Mouse (Mus musculus) kidney, postnatal 0 days (tissue): Measurements from ENCODE around the gene Gm10392. TPM values are rescaled to one million over a fixed set of nuclear protein-coding genes. Genes with fewer than 3 reads are reported as not detected.

Experiments
- ATAC-seq: fragments of 200-750 bp; cut with Nextera tagmentation; replicated peaks from 2 replicates; pipeline ENCODE4 v1.8.0; 2017; ENCODE audit warnings: low read depth, moderate number of reproducible peaks, moderate TSS enrichment, moderate library complexity; ENCODE audit not compliant: low FRiP score
- DNase-seq: peaks from one replicate; pipeline ENCODE4 v3.0.0-alpha.2; 2016; ENCODE audit warnings: low spot score
- H3K27ac ChIP-seq: fragments of 300-500 bp; sonication (generic); 2 replicates; pipeline ENCODE4 v1.5.1; 2014; ENCODE audit warnings: mild to moderate bottlenecking
- H3K27me3 ChIP-seq: fragments of 300-500 bp; sonication (generic); 2 replicates; pipeline ENCODE4 v1.6.1; 2014; ENCODE audit warnings: low read length, mixed read lengths; ENCODE audit not compliant: insufficient read depth
- H3K36me3 ChIP-seq: fragments of 300-500 bp; sonication (generic); 2 replicates; pipeline ENCODE4 v1.6.1; 2014; ENCODE audit warnings: low read length, mixed read lengths; ENCODE audit not compliant: insufficient read depth
- H3K4me1 ChIP-seq: fragments of 300-500 bp; sonication (generic); replicated peaks from 2 replicates; pipeline ENCODE4 v1.6.1; 2014; ENCODE audit warnings: antibody characterized with exemption, low read length, mixed read lengths; ENCODE audit not compliant: insufficient read depth
- H3K4me2 ChIP-seq: fragments of 300-500 bp; sonication (generic); 2 replicates; pipeline ENCODE4 v1.6.1; 2014; ENCODE audit warnings: mild to moderate bottlenecking, low read length, moderate library complexity, mixed read lengths
- H3K4me3 ChIP-seq: fragments of 300-500 bp; sonication (generic); replicated peaks from 2 replicates; pipeline ENCODE4 v1.5.1; 2014; ENCODE audit warnings: low read depth, low read length
- H3K9ac ChIP-seq: fragments of 300-500 bp; sonication (generic); 2 replicates; pipeline ENCODE4 v1.6.1; 2014; ENCODE audit warnings: low read depth, low read length
- H3K9me3 ChIP-seq: fragments of 300-500 bp; sonication (generic); replicated peaks from 2 replicates; pipeline ENCODE4 v1.6.1; 2016; ENCODE audit warnings: low read length, inconsistent platforms, mixed read lengths
- CTCF ChIP-seq: IDR thresholded peaks from 2 replicates; pipeline ENCODE4 v1.5.1; 2016; ENCODE audit warnings: antibody characterized with exemption, low read depth, mild to moderate bottlenecking, moderate library complexity
- WGBS: fragments of 180-500 bp; shearing (Covaris S2); extraction: QIAGEN DNeasy Blood & Tissue Kit; methylation state at CpG from one replicate; pipeline ENCODE4 v1.1.7; 2014; 5-methylcytosine and 5-hydroxymethylcytosine counted together
- polyA plus RNA-seq: library from polyadenylated mRNA; unstranded; fragments of >200 nt; fragmentation: Nextera tagmentation; extraction: Ambion mirVana; gene quantifications from 2 replicates; pipeline ENCODE4 v1.2.1, GENCODE M21; 2015

Gene Gm10392
- polyA plus RNA-seq, 1 experiment from 2014 or later: not detected

GRCm38 (mm10) chr11:77490451-77490850 is 28.5 kb downstream of the Gm10392 start:
- no peaks in the 10 kb centered on the region for H3K36me3 ChIP-seq
- DNase-seq (no peak), ATAC-seq (no peak)
- H3K9me3 ChIP-seq: no peaks in the 10 kb centered on the region
- WGBS: 60% methylated on average over 6 of the region's 6 CpGs
- no peaks in the 10 kb centered on the region for H3K27me3 ChIP-seq
- H3K27ac ChIP-seq: no peak overlapping the region
- H3K4me1 ChIP-seq: peaks cover 42% of the 10 kb centered on the region
- no peak overlapping the region for H3K9ac ChIP-seq
- no peak for TF ChIP-seq CTCF
- H3K4me2 ChIP-seq: peak overlapping the region; percentile 100
- H3K4me3 ChIP-seq: 0 out of 2 replicates have a peak overlapping the region, but pooled peaks have one; percentile 85

GRCm38 (mm10) chr11:77489591-77490235 is 29.3 kb downstream of the Gm10392 start, which contains the start of gene Ankrd13b:
Gene Ankrd13b, minus strand, starts transcription at chr11:77489678.
- TF ChIP-seq CTCF: no peak
- H3K9me3 ChIP-seq: no peaks in the 10 kb centered on the region
- peaks cover 35% of the 10 kb centered on the region for H3K4me1 ChIP-seq
- under 1% methylated on average over 66 of the region's 87 CpGs for WGBS
- no peaks in the 10 kb centered on the region for H3K27me3 ChIP-seq
- no peaks in the 10 kb centered on the region for H3K36me3 ChIP-seq
- DNase-seq (peak; percentile 87), ATAC-seq (peak; percentile 19; the same call in 1 of the 2 replicates)
- peak within 1 kb of the TSS; percentile 100 for H3K4me2 ChIP-seq
- no peak within 1 kb of the TSS for H3K27ac ChIP-seq
- peak within 1 kb of the TSS; percentile 85 for H3K4me3 ChIP-seq
- H3K9ac ChIP-seq: peak within 1 kb of the TSS; percentile 75

GRCm38 (mm10) chr11:77488771-77489581 is 30.0 kb downstream of the Gm10392 start:
- Histone ChIP-seq H3K4me3 (peak overlapping the region; percentile 85), H3K27me3 (no peaks in the 10 kb centered on the region), H3K4me2 (peak overlapping the region; percentile 100), H3K4me1 (peaks cover 28% of the 10 kb centered on the region), H3K27ac (no peak overlapping the region), H3K9ac (peak overlapping the region; percentile 75), H3K9me3 (no peaks in the 10 kb centered on the region), H3K36me3 (no peaks in the 10 kb centered on the region)
- TF ChIP-seq CTCF: no peak
- DNase-seq (no peak), ATAC-seq (no peak)
- 4% methylated on average over 54 of the region's 55 CpGs for WGBS

- Histone ChIP-seq H3K36me3 (no peaks in the 10 kb centered on the region), H3K27me3 (no peaks in the 10 kb centered on the region), H3K4me1 (peaks cover 20% of the 10 kb centered on the region), H3K4me2 (no peak overlapping the region), H3K9ac (no peak overlapping the region), H3K9me3 (no peaks in the 10 kb centered on the region), H3K4me3 (no peak overlapping the region), H3K27ac (no peak overlapping the region)
- no peak for DNase-seq
- TF ChIP-seq CTCF: no peak
- 75% methylated on average over 5 of the region's 5 CpGs for WGBS
- no peak for ATAC-seq
Measured at GRCm38 (mm10) chr11:77486798-77487197, 32.2 kb downstream of the Gm10392 start.

GRCm38 (mm10) chr11:77485229-77485628 is 33.8 kb downstream of the Gm10392 start:
- H3K27me3 ChIP-seq: no peaks in the 10 kb centered on the region
- H3K27ac ChIP-seq: no peak overlapping the region
- WGBS: 38% methylated on average over 6 of the region's 6 CpGs
- DNase-seq (no peak), ATAC-seq (no peak)
- no peaks in the 10 kb centered on the region for H3K9me3 ChIP-seq
- TF ChIP-seq CTCF: no peak
- no peak overlapping the region for H3K4me3 ChIP-seq
- H3K9ac ChIP-seq: no peak overlapping the region
- H3K4me2 ChIP-seq: no peak overlapping the region
- no peaks in the 10 kb centered on the region for H3K36me3 ChIP-seq
- H3K4me1 ChIP-seq: peaks cover 12% of the 10 kb centered on the region

GRCm38 (mm10) chr11:77483510-77484255 is 35.3 kb downstream of the Gm10392 start:
- WGBS: 65% methylated on average over 11 of the region's 11 CpGs
- DNase-seq: no peak
- no peak overlapping the region for H3K9ac ChIP-seq
- peaks cover 3% of the 10 kb centered on the region for H3K4me1 ChIP-seq
- no peak overlapping the region for H3K4me3 ChIP-seq
- no peak for ATAC-seq
- no peak for TF ChIP-seq CTCF
- no peak overlapping the region for H3K4me2 ChIP-seq
- H3K27ac ChIP-seq: no peak overlapping the region
- no peaks in the 10 kb centered on the region for H3K27me3 ChIP-seq
- no peaks in the 10 kb centered on the region for H3K9me3 ChIP-seq
- H3K36me3 ChIP-seq: no peaks in the 10 kb centered on the region
